Mouse (Mus musculus): Measurements from ENCODE around the gene Eefsec. TPM values are rescaled to one million over a fixed set of nuclear protein-coding genes. Genes with fewer than 3 reads are reported as not detected.

Eefsec gene
- polyA plus RNA-seq, 1 experiment from 2014 or later = 32.8 TPM

GRCm38 (mm10) chr6:88378829-88379228 is 67.5 kb downstream of the Eefsec start:
- H3K27me3 ChIP-seq (replicated peaks; ENCODE audit: control insufficient read depth, insufficient read depth, low read length) = no peaks in the 10 kb centered on the region
- TF ChIP-seq CTCF (IDR thresholded peaks at IDR 0.05; ENCODE audit: low read depth) = 0 out of 2 replicates have a peak, but pooled peaks have one; percentile 2
- no peaks in the 10 kb centered on the region for H3K9me3 ChIP-seq (ENCODE audit: control insufficient read depth)
- 0 out of 2 replicates have a peak, but pooled peaks cover 4% of the 10 kb centered on the region for H3K4me1 ChIP-seq (replicated peaks; ENCODE audit: control insufficient read depth, insufficient read depth, low read length)
- no peaks in the 10 kb centered on the region for H3K36me3 ChIP-seq (ENCODE audit: control insufficient read depth, insufficient read depth)
- H3K4me3 ChIP-seq (ENCODE audit: low read depth, low read length) = no peak overlapping the region
- WGBS = 89% methylated on average over 1 of the region's 1 CpGs
- no peak overlapping the region for H3K27ac ChIP-seq (ENCODE audit: low read depth, low read length)
- no peak overlapping the region for H3K9ac ChIP-seq (ENCODE audit: low read depth, low read length)
- ATAC-seq = no peak
- H3K4me2 ChIP-seq (replicated peaks; ENCODE audit: low read depth) = no peak overlapping the region

GRCm38 (mm10) chr6:88374247-88374646 is 72.1 kb downstream of the Eefsec start:
- Histone ChIP-seq H3K4me2 (replicated peaks; ENCODE audit: low read depth) (no peak overlapping the region), H3K27me3 (replicated peaks; ENCODE audit: control insufficient read depth, insufficient read depth, low read length) (no peaks in the 10 kb centered on the region), H3K4me1 (replicated peaks; ENCODE audit: control insufficient read depth, insufficient read depth, low read length) (0 out of 2 replicates have a peak, but pooled peaks cover 3% of the 10 kb centered on the region), H3K27ac (ENCODE audit: low read depth, low read length) (no peak overlapping the region), H3K9ac (ENCODE audit: low read depth, low read length) (no peak overlapping the region), H3K9me3 (ENCODE audit: control insufficient read depth) (no peaks in the 10 kb centered on the region), H3K36me3 (ENCODE audit: control insufficient read depth, insufficient read depth) (no peaks in the 10 kb centered on the region), H3K4me3 (ENCODE audit: low read depth, low read length) (no peak overlapping the region)
- 0 out of 2 replicates have a peak, but pooled peaks have one; percentile 31 for ATAC-seq
- TF ChIP-seq CTCF (IDR thresholded peaks at IDR 0.05; ENCODE audit: low read depth) = peak; percentile 31; the same call in 1 of the 2 replicates
- WGBS = 56% methylated on average over 7 of the region's 7 CpGs

- 70% methylated on average over 8 of the region's 8 CpGs for WGBS
- no peak for ATAC-seq
- H3K36me3 ChIP-seq (ENCODE audit: control insufficient read depth, insufficient read depth) = no peaks in the 10 kb centered on the region
- no peak overlapping the region for H3K4me3 ChIP-seq (ENCODE audit: low read depth, low read length)
- no peak overlapping the region for H3K4me2 ChIP-seq (replicated peaks; ENCODE audit: low read depth)
- no peak overlapping the region for H3K9ac ChIP-seq (ENCODE audit: low read depth, low read length)
- no peaks in the 10 kb centered on the region for H3K27me3 ChIP-seq (replicated peaks; ENCODE audit: control insufficient read depth, insufficient read depth, low read length)
- no peaks in the 10 kb centered on the region for H3K9me3 ChIP-seq (ENCODE audit: control insufficient read depth)
- 0 out of 2 replicates have a peak, but pooled peaks cover 3% of the 10 kb centered on the region for H3K4me1 ChIP-seq (replicated peaks; ENCODE audit: control insufficient read depth, insufficient read depth, low read length)
- H3K27ac ChIP-seq (ENCODE audit: low read depth, low read length) = no peak overlapping the region
- TF ChIP-seq CTCF (IDR thresholded peaks at IDR 0.05; ENCODE audit: low read depth) = no peak
Measured at GRCm38 (mm10) chr6:88369851-88370635, 76.3 kb downstream of the Eefsec start.

- H3K4me1 ChIP-seq (replicated peaks; ENCODE audit: control insufficient read depth, insufficient read depth, low read length) = no peaks in the 10 kb centered on the region; the same call in 1 of the 2 replicates
- no peak overlapping the region for H3K4me3 ChIP-seq (ENCODE audit: low read depth, low read length)
Measured at GRCm38 (mm10) chr6:88363475-88364012, 82.8 kb downstream of the Eefsec start.

GRCm38 (mm10) chr6:88361096-88361495 is 85.2 kb downstream of the Eefsec start:
- Histone ChIP-seq H3K4me3 (ENCODE audit: low read depth, low read length) (no peak overlapping the region), H3K27me3 (replicated peaks; ENCODE audit: control insufficient read depth, insufficient read depth, low read length) (no peaks in the 10 kb centered on the region), H3K9me3 (ENCODE audit: control insufficient read depth) (no peaks in the 10 kb centered on the region), H3K4me1 (replicated peaks; ENCODE audit: control insufficient read depth, insufficient read depth, low read length) (no peaks in the 10 kb centered on the region; the same call in 1 of the 2 replicates), H3K9ac (ENCODE audit: low read depth, low read length) (no peak overlapping the region), H3K36me3 (ENCODE audit: control insufficient read depth, insufficient read depth) (no peaks in the 10 kb centered on the region), H3K4me2 (replicated peaks; ENCODE audit: low read depth) (no peak overlapping the region), H3K27ac (ENCODE audit: low read depth, low read length) (no peak overlapping the region)
- whole genome bisulfite sequencing = 80% methylated on average over 1 of the region's 1 CpGs
- no peak for ATAC-seq
- TF ChIP-seq CTCF (IDR thresholded peaks at IDR 0.05; ENCODE audit: low read depth) = no peak

More at GRCm38 (mm10) chr6:88363475-88364012, 82.8 kb downstream of the Eefsec start:
- no peak for TF ChIP-seq CTCF (IDR thresholded peaks at IDR 0.05; ENCODE audit: low read depth)
- WGBS = 25% methylated on average over 1 of the region's 1 CpGs
- H3K4me2 ChIP-seq (replicated peaks; ENCODE audit: low read depth) = no peak overlapping the region
- no peaks in the 10 kb centered on the region for H3K27me3 ChIP-seq (replicated peaks; ENCODE audit: control insufficient read depth, insufficient read depth, low read length)
- ATAC-seq = peak; percentile 77
- no peak overlapping the region for H3K27ac ChIP-seq (ENCODE audit: low read depth, low read length)
- no peaks in the 10 kb centered on the region for H3K9me3 ChIP-seq (ENCODE audit: control insufficient read depth)
- no peak overlapping the region for H3K9ac ChIP-seq (ENCODE audit: low read depth, low read length)
- H3K36me3 ChIP-seq (ENCODE audit: control insufficient read depth, insufficient read depth) = no peaks in the 10 kb centered on the region

- Histone ChIP-seq H3K27ac (ENCODE audit: low read depth, low read length) (no peak overlapping the region), H3K9ac (ENCODE audit: low read depth, low read length) (no peak overlapping the region), H3K9me3 (ENCODE audit: control insufficient read depth) (no peaks in the 10 kb centered on the region), H3K27me3 (replicated peaks; ENCODE audit: control insufficient read depth, insufficient read depth, low read length) (no peaks in the 10 kb centered on the region), H3K36me3 (ENCODE audit: control insufficient read depth, insufficient read depth) (0 out of 2 replicates have a peak, but pooled peaks cover 8% of the 10 kb centered on the region), H3K4me1 (replicated peaks; ENCODE audit: control insufficient read depth, insufficient read depth, low read length) (no peaks in the 10 kb centered on the region; the same call in 1 of the 2 replicates), H3K4me2 (replicated peaks; ENCODE audit: low read depth) (no peak overlapping the region), H3K4me3 (ENCODE audit: low read depth, low read length) (no peak overlapping the region)
- TF ChIP-seq CTCF (IDR thresholded peaks at IDR 0.05; ENCODE audit: low read depth) = no peak
- ATAC-seq = peak; percentile 86
Measured at GRCm38 (mm10) chr6:88358210-88358609, 88.1 kb downstream of the Eefsec start.
